Mouse (Mus musculus): ENCODE data around the gene Plin5.

- TF ChIP-seq POLR2A (IDR thresholded peaks at IDR 0.05; ENCODE audit: control insufficient read depth in 1 of 2, insufficient read depth in 1 of 2, low read depth in 1 of 2, low read length in 2 of 2, poor library complexity in 1 of 2): no peak
- no peak for TF ChIP-seq ZC3H11A (IDR thresholded peaks at IDR 0.05; ENCODE audit: low read depth, low read length)
- no peak for TF ChIP-seq RAD21 (IDR thresholded peaks at IDR 0.05; ENCODE audit: low read depth, low read length)
- TF ChIP-seq GATA1 (IDR thresholded peaks at IDR 0.05; ENCODE audit: low read depth, low read length): no peak
- no peak for TF ChIP-seq CTCF (IDR thresholded peaks at IDR 0.05 in 2 of 3, conservative IDR thresholded peaks at IDR 0.05 in 1 of 3; ENCODE audit: control insufficient read depth in 1 of 3, insufficient read depth in 1 of 3, low read depth in 2 of 3, low read length in 3 of 3, poor library complexity in 1 of 3, severe bottlenecking in 1 of 3)
- TF ChIP-seq NELFE (IDR thresholded peaks at IDR 0.05; ENCODE audit: low read depth, low read length): no peak
- TF ChIP-seq HCFC1 (IDR thresholded peaks at IDR 0.05; ENCODE audit: low read depth, low read length): no peak
- TF ChIP-seq ETS1 (IDR thresholded peaks at IDR 0.05; ENCODE audit: low read depth, low read length): no peak
- no peak for TF ChIP-seq ZMIZ1 (IDR thresholded peaks at IDR 0.05; ENCODE audit: low read depth, low read length)
Observed at GRCm38 (mm10) chr17:56112743-56113142, 4.7 kb downstream of the Plin5 start.
